Mouse (Mus musculus) thymus, postnatal 14 days (tissue): ENCODE measurements around the gene Hoxa11.
A peak's percentile ranks its signal among the peaks of the same experiment; 100 is the strongest.

ENCODE experiments used
- DNase-seq: peaks from one replicate; pipeline ENCODE4 v3.0.0; 2021

The Hoxa11 gene

GRCm38 (mm10) chr6:52245757-52246142 lies at the start of gene Hoxa11:
Gene Hoxa11, minus strand, starts transcription at chr6:52245810.
- DNase-seq: no peak

- no peak for DNase-seq
These were observed 49.0 kb upstream of the Hoxa11 start for GRCm38 (mm10) chr6:52294616-52295015.

- DNase-seq: no peak
These were observed 46.7 kb upstream of the Hoxa11 start for GRCm38 (mm10) chr6:52292328-52292727.

GRCm38 (mm10) chr6:52291021-52291860 lies 45.6 kb upstream of the Hoxa11 start:
- no peak for DNase-seq

GRCm38 (mm10) chr6:52290186-52290585 lies 44.6 kb upstream of the Hoxa11 start:
- no peak for DNase-seq

- DNase-seq: no peak
These were observed 38.3 kb upstream of the Hoxa11 start for GRCm38 (mm10) chr6:52283896-52284295.

GRCm38 (mm10) chr6:52281084-52281483 lies 35.5 kb upstream of the Hoxa11 start:
- DNase-seq: no peak

- no peak for DNase-seq
These were observed 31.3 kb upstream of the Hoxa11 start for GRCm38 (mm10) chr6:52276920-52277319.

GRCm38 (mm10) chr6:52276382-52276781 lies 30.8 kb upstream of the Hoxa11 start:
- no peak for DNase-seq

GRCm38 (mm10) chr6:52275563-52276280 lies 30.1 kb upstream of the Hoxa11 start:
- DNase-seq: no peak

- DNase-seq: no peak
These were observed 29.0 kb upstream of the Hoxa11 start for GRCm38 (mm10) chr6:52274576-52274975.

GRCm38 (mm10) chr6:52273656-52274280 lies 28.2 kb upstream of the Hoxa11 start:
- DNase-seq: no peak

- no peak for DNase-seq
These were observed 27.4 kb upstream of the Hoxa11 start for GRCm38 (mm10) chr6:52272766-52273655.

- DNase-seq: peak; percentile 70
These were observed 25.2 kb upstream of the Hoxa11 start for GRCm38 (mm10) chr6:52270494-52271480.

- no peak for DNase-seq
These were observed 23.1 kb upstream of the Hoxa11 start for GRCm38 (mm10) chr6:52268756-52269155.

- no peak for DNase-seq
These were observed 22.7 kb upstream of the Hoxa11 start for GRCm38 (mm10) chr6:52268341-52268740.

GRCm38 (mm10) chr6:52267691-52268090 lies 22.1 kb upstream of the Hoxa11 start:
- no peak for DNase-seq

- no peak for DNase-seq
These were observed 21.6 kb upstream of the Hoxa11 start for GRCm38 (mm10) chr6:52267221-52267620.

GRCm38 (mm10) chr6:52266666-52266985 lies 21.0 kb upstream of the Hoxa11 start:
- DNase-seq: no peak

- DNase-seq: no peak
These were observed 20.5 kb upstream of the Hoxa11 start for GRCm38 (mm10) chr6:52265913-52266665.
